Mouse (Mus musculus) limb, embryonic 15.5 days (tissue): ENCODE data around the gene Gm45623. TPM values are rescaled to one million over a fixed set of nuclear protein-coding genes. Genes with fewer than 3 reads are reported as not detected.

Source experiments
- ATAC-seq: fragments of 200-750 bp; cut with Nextera tagmentation; 2 replicates; pipeline ENCODE4 v1.8.0; 2017; ENCODE audit warnings: low read depth, moderate TSS enrichment; ENCODE audit not compliant: insufficient number of reproducible peaks, low FRiP score, low TSS enrichment
- H3K27ac ChIP-seq: fragments of 300-500 bp; sonication (generic); 2 replicates; pipeline ENCODE4 v1.5.1; 2015; ENCODE audit warnings: moderate library complexity, mild to moderate bottlenecking, inconsistent platforms
- H3K27me3 ChIP-seq: fragments of 300-500 bp; sonication (generic); 2 replicates; pipeline ENCODE4 v1.6.1; 2015; ENCODE audit warnings: inconsistent platforms
- H3K36me3 ChIP-seq: fragments of 300-500 bp; sonication (generic); 2 replicates; pipeline ENCODE4 v1.6.1; 2015; ENCODE audit warnings: inconsistent platforms
- H3K4me1 ChIP-seq: fragments of 300-500 bp; sonication (generic); 2 replicates; pipeline ENCODE4 v1.6.1; 2015; ENCODE audit warnings: inconsistent platforms
- H3K4me2 ChIP-seq: fragments of 300-500 bp; sonication (generic); 2 replicates; pipeline ENCODE4 v1.6.1; 2015; ENCODE audit warnings: mild to moderate bottlenecking, inconsistent platforms
- H3K4me3 ChIP-seq: fragments of 300-500 bp; sonication (generic); 2 replicates; pipeline ENCODE4 v1.5.1; 2015; ENCODE audit warnings: mild to moderate bottlenecking, inconsistent platforms
- H3K9ac ChIP-seq: fragments of 300-500 bp; sonication (generic); 2 replicates; pipeline ENCODE4 v1.6.1; 2015; ENCODE audit warnings: inconsistent platforms
- H3K9me3 ChIP-seq: fragments of 300-500 bp; sonication (generic); 2 replicates; pipeline ENCODE4 v1.6.1; 2016; ENCODE audit warnings: inconsistent platforms
- WGBS: fragments of 180-500 bp; shearing (Covaris S2); methylation state at CpG from one replicate; pipeline ENCODE4 v1.1.7; 2015; 5-methylcytosine and 5-hydroxymethylcytosine counted together
- polyA plus RNA-seq: library from polyadenylated mRNA; unstranded; fragments of >200 nt; fragmentation: Nextera tagmentation; extraction: Ambion mirVana; gene quantifications from 2 replicates; pipeline ENCODE4 v1.2.1, GENCODE M21; 2015

The Gm45623 gene
- polyA plus RNA-seq, 1 experiment from 2014 or later = 0.79 TPM

GRCm38 (mm10) chr13:56710620-56711019, 43.0 kb downstream of the Gm45623 start:
- no peak overlapping the region for H3K4me2 ChIP-seq
- no peaks in the 10 kb centered on the region for H3K27me3 ChIP-seq
- no peak overlapping the region for H3K4me3 ChIP-seq
- peaks cover 17% of the 10 kb centered on the region for H3K4me1 ChIP-seq
- peaks cover 21% of the 10 kb centered on the region; the same call in 1 of the 2 replicates for H3K36me3 ChIP-seq
- no peak overlapping the region for H3K9ac ChIP-seq
- H3K9me3 ChIP-seq = no peaks in the 10 kb centered on the region
- no peak for ATAC-seq
- H3K27ac ChIP-seq = no peak overlapping the region
- 77% methylated on average over 2 of the region's 2 CpGs for WGBS

- no peaks in the 10 kb centered on the region for H3K27me3 ChIP-seq
- no peak for ATAC-seq
- 58% methylated on average over 4 of the region's 4 CpGs for WGBS
- no peak overlapping the region for H3K4me2 ChIP-seq
- H3K4me1 ChIP-seq = peaks cover 30% of the 10 kb centered on the region
- H3K9ac ChIP-seq = no peak overlapping the region
- H3K9me3 ChIP-seq = no peaks in the 10 kb centered on the region
- H3K27ac ChIP-seq = no peak overlapping the region
- no peak overlapping the region for H3K4me3 ChIP-seq
- peaks cover 21% of the 10 kb centered on the region; the same call in 1 of the 2 replicates for H3K36me3 ChIP-seq
Measured at GRCm38 (mm10) chr13:56707606-56708005, 46.0 kb downstream of the Gm45623 start.

- Histone ChIP-seq H3K27ac (no peak overlapping the region), H3K9me3 (no peaks in the 10 kb centered on the region), H3K36me3 (peaks cover 16% of the 10 kb centered on the region; the same call in 1 of the 2 replicates), H3K4me3 (no peak overlapping the region), H3K4me2 (no peak overlapping the region), H3K27me3 (no peaks in the 10 kb centered on the region), H3K4me1 (peaks cover 35% of the 10 kb centered on the region), H3K9ac (no peak overlapping the region)
- WGBS = 81% methylated on average over 4 of the region's 4 CpGs
- ATAC-seq = no peak
Measured at GRCm38 (mm10) chr13:56707111-56707510, 46.5 kb downstream of the Gm45623 start.

GRCm38 (mm10) chr13:56704596-56704995, 49.0 kb downstream of the Gm45623 start:
- Histone ChIP-seq H3K4me1 (peaks cover 45% of the 10 kb centered on the region), H3K36me3 (peaks cover 14% of the 10 kb centered on the region; the same call in 1 of the 2 replicates), H3K27me3 (no peaks in the 10 kb centered on the region), H3K9ac (no peak overlapping the region), H3K4me2 (peak overlapping the region; percentile 59), H3K27ac (peak overlapping the region; percentile 99; the same call in 1 of the 2 replicates), H3K9me3 (no peaks in the 10 kb centered on the region), H3K4me3 (peak overlapping the region; percentile 75)
- 56% methylated on average over 2 of the region's 2 CpGs for WGBS
- ATAC-seq = no peak

GRCm38 (mm10) chr13:56703871-56704321, 49.7 kb downstream of the Gm45623 start:
- peak overlapping the region; percentile 59 for H3K4me2 ChIP-seq
- H3K36me3 ChIP-seq = peaks cover 11% of the 10 kb centered on the region; the same call in 1 of the 2 replicates
- ATAC-seq = peak; percentile 46; the same call in 1 of the 2 replicates
- H3K27ac ChIP-seq = peak overlapping the region; percentile 99
- H3K4me1 ChIP-seq = peaks cover 46% of the 10 kb centered on the region
- WGBS = under 1% methylated on average over 11 of the region's 11 CpGs
- peak overlapping the region; percentile 75 for H3K4me3 ChIP-seq
- H3K9ac ChIP-seq = peak overlapping the region; percentile 93
- no peaks in the 10 kb centered on the region for H3K9me3 ChIP-seq
- H3K27me3 ChIP-seq = no peaks in the 10 kb centered on the region

GRCm38 (mm10) chr13:56703222-56703870, 50.3 kb downstream of the Gm45623 start:
- H3K4me2 ChIP-seq = peak overlapping the region; percentile 59
- H3K36me3 ChIP-seq = peaks cover 11% of the 10 kb centered on the region; the same call in 1 of the 2 replicates
- ATAC-seq = peak; percentile 25
- peak overlapping the region; percentile 93 for H3K9ac ChIP-seq
- WGBS = under 1% methylated on average over 60 of the region's 80 CpGs
- no peaks in the 10 kb centered on the region for H3K27me3 ChIP-seq
- H3K4me1 ChIP-seq = peaks cover 51% of the 10 kb centered on the region
- peak overlapping the region; percentile 75 for H3K4me3 ChIP-seq
- H3K9me3 ChIP-seq = no peaks in the 10 kb centered on the region
- peak overlapping the region; percentile 99 for H3K27ac ChIP-seq

- peak within 1 kb of the TSS; percentile 99 for H3K27ac ChIP-seq
- no peaks in the 10 kb centered on the region for H3K9me3 ChIP-seq
- H3K4me1 ChIP-seq = peaks cover 57% of the 10 kb centered on the region
- peak within 1 kb of the TSS; percentile 75 for H3K4me3 ChIP-seq
- WGBS = 2% methylated on average over 62 of the region's 62 CpGs
- peaks cover 11% of the 10 kb centered on the region; the same call in 1 of the 2 replicates for H3K36me3 ChIP-seq
- peak; percentile 84 for ATAC-seq
- peak within 1 kb of the TSS; percentile 59 for H3K4me2 ChIP-seq
- peak within 1 kb of the TSS; percentile 93 for H3K9ac ChIP-seq
- H3K27me3 ChIP-seq = no peaks in the 10 kb centered on the region
Measured at GRCm38 (mm10) chr13:56702469-56703221, 51.0 kb downstream of the Gm45623 start, which contains the start of gene Smad5. Smad5 (plus strand) TSS chr13:56703010.

Other genes with a start within 250 kb of the Gm45623 start
- gene Fbxl21, start 231.4 kb downstream of the Gm45623 start, polyA plus RNA-seq = 1.1 and 1.7 TPM in 2 replicates
- not detected in 2 replicates for gene Lect2, start 205.3 kb downstream of the Gm45623 start, polyA plus RNA-seq
- gene Tgfbi, start 144.3 kb downstream of the Gm45623 start, polyA plus RNA-seq = 105 and 121 TPM in 2 replicates
- gene Smad5, start 50.8 kb downstream of the Gm45623 start, polyA plus RNA-seq = 27.3 and 30.4 TPM in 2 replicates
- 0.09 TPM in 1 of 2 replicates, not detected in the other for gene Trpc7, start 142.2 kb upstream of the Gm45623 start, polyA plus RNA-seq